Mouse (Mus musculus): Measurements from ENCODE around the gene Ptgfrn.

Gene Ptgfrn

DNA sequence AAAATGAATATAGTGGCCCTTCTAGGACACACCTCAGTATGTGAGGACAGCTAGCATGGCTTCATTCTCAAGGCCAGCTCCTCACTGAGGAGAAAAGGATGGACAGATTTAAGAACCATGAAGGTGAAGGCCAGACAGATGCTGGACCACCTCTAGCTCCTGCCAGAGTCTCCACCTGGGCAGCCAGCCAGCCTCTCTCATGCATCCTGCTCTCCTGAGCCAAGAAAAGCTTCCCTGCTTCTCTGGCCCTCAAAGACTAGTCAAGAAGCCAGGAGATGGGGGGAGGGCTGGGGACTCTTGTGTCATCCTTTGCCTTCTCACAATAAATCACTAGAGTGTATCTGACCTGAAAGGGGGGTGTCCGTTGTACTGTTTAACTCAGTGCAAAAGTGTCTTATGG is 31.7 kb downstream of the Ptgfrn start:
- DNase-seq (ENCODE audit: low spot score in 2 of 2) = no peak

DNA sequence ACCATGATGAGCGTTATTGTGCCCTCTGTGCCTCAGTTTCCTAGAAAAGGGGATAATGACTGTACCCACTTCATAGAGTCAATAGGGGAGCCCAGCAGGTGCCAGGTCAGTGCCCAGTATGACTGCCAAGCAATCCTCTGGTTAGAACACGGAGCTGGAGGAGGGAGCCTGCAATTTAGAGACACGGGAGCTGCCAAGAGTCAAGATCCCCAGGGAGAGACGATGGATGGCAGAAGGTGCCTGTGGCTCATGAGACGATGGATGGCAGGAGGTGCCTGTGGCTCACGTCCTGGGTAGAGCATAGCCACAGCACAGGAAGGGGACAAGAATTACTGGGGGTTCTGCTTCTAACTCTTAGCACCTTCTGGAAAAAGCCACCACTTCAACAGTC is 32.4 kb downstream of the Ptgfrn start:
- DNase-seq (ENCODE audit: low spot score in 2 of 2) = no peak

DNA sequence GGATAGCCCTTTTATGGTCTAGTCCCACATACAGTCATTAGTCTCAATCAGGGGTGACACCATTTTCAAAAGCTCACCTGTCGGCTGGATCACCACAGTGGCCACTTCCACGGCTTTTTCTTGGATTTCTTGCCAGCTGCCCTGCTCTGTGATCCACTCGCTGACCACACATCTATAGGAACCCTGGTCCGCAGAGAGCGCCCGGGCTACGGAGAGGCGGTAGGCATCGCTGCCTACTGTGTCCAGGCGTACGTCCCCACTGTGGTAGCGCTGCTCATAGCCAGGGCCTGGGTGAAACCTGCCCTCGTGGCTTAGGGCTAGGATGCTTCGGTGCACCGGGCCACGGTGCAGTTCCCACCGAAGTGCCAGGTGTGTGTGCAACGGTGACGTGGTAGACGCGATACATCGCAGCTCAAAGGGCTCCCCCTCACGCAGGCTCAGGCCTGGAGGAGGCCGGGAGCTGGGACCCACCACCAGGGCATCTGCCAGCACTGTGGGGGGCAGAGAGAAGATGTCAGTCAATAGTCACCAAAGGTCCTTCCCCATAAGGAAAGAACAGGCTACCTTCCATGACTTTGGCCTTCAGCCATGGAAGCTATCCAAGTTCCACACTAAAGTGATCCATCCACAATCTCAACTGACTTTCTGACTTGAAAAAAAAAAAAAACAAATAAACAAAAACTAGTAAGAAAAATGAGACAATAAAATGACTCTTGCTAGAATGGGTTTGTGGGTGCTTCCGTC is 32.9 kb downstream of the Ptgfrn start:
- DNase-seq (ENCODE audit: low spot score in 2 of 2) = no peak

- no peak for DNase-seq (ENCODE audit: low spot score in 2 of 2)
Observed at GRCm38 (mm10) chr3:101075866-101076265, 34.2 kb downstream of the Ptgfrn start.

GRCm38 (mm10) chr3:101073384-101073783 is 36.7 kb downstream of the Ptgfrn start:
- DNase-seq (ENCODE audit: low spot score in 2 of 2) = no peak

GRCm38 (mm10) chr3:101072506-101073215 is 37.4 kb downstream of the Ptgfrn start:
- DNase-seq (ENCODE audit: low spot score in 2 of 2) = peak in 1 of 2 experiments; percentile 4

- no peak for DNase-seq (ENCODE audit: low spot score in 2 of 2)
Observed at GRCm38 (mm10) chr3:101071576-101071975, 38.5 kb downstream of the Ptgfrn start.

- no peak for DNase-seq (ENCODE audit: low spot score in 2 of 2)
Observed at GRCm38 (mm10) chr3:101070796-101071235, 39.3 kb downstream of the Ptgfrn start.

- DNase-seq (ENCODE audit: low spot score in 2 of 2) = no peak
Observed at GRCm38 (mm10) chr3:101070230-101070795, 39.8 kb downstream of the Ptgfrn start.

- DNase-seq (ENCODE audit: low spot score in 2 of 2) = no peak
Observed at GRCm38 (mm10) chr3:101068701-101069100, 41.4 kb downstream of the Ptgfrn start.

GRCm38 (mm10) chr3:101066175-101066574 is 43.9 kb downstream of the Ptgfrn start:
- no peak for DNase-seq (ENCODE audit: low spot score in 2 of 2)

GRCm38 (mm10) chr3:101061865-101062585 is 48.1 kb downstream of the Ptgfrn start:
- DNase-seq (ENCODE audit: low spot score in 2 of 2) = no peak

- no peak for DNase-seq (ENCODE audit: low spot score in 2 of 2)
Observed at GRCm38 (mm10) chr3:101059214-101059613, 50.9 kb downstream of the Ptgfrn start.

- DNase-seq (ENCODE audit: low spot score in 2 of 2) = peak in 1 of 2 experiments; percentile 8
Observed at GRCm38 (mm10) chr3:101058203-101058602, 51.9 kb downstream of the Ptgfrn start.

GRCm38 (mm10) chr3:101055216-101055615 is 54.9 kb downstream of the Ptgfrn start:
- DNase-seq (ENCODE audit: low spot score in 2 of 2) = no peak

DNA sequence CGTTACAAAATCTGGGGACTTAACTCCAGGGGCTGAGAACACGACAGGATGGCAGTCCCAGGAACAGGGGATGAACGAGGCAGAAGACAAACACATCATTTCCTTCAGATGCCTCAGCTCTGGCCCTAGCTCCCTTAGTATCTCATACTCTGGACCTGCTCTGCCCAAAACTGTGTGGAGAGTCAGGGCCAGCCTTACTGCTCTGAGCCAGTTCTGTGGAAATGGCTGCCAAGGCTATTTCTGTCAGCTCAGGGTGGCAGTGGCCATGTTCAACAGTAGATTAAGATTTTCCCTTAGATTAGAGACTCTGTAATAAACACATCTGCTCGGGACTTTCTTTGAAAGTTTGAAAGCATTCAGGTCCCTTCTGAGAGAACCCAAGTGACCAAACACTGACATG is 58.5 kb downstream of the Ptgfrn start:
- DNase-seq (ENCODE audit: low spot score in 2 of 2) = no peak

GRCm38 (mm10) chr3:101049997-101050396 is 60.1 kb downstream of the Ptgfrn start:
- no peak for DNase-seq (ENCODE audit: low spot score in 2 of 2)

DNA sequence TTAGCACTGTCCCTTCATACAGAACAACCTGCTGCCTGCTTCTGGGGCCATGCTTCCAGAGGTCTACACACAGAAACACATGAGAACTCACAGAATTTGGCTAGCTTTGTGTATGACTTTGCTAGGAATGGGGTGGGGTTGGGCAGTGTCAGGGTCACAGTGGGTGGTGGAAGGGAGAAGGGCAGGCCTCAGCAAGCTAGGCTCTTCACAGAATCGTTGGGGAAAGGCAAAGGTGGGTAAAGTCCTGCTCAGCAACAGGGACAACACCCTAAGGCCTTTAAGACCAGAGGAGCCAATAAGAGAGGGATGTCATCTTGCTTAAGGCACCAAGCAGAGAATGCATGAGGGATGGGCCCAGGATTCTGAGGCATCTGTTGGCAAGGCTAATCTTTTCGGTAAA is 61.3 kb downstream of the Ptgfrn start:
- no peak for DNase-seq (ENCODE audit: low spot score in 2 of 2)

DNA sequence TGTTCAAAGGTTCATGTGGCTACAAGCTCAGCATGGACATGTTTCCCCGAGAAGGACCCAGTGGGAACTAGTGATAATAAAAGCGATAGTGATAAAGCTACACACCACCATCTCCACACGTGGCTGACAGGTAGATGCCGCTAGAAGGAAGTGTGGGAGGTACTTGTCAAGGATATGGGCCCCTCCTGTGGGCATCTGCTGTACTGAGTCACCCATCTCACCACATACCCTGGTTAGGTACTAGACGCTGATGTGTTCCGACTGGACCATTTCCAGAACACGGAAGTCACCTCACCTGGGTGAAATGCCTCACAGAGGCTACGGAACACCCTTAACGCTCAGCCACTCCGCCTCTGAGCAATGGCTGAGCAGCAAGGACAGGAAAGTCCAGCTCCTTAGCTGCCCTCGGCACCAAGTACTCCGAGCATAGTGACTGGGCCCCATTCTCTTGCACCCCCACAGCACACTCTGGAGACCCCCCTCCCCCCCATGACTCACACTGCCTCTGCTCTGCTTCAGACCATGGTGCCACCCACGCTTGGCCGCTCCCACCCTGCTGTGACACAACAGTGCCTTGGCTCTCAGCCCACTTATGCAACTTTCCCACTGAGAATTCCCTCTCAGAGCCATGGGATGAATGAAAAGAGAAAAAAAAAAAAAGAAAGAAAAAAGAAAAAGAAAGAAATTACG is 62.3 kb downstream of the Ptgfrn start:
- no peak for DNase-seq (ENCODE audit: low spot score in 2 of 2)

- DNase-seq (ENCODE audit: low spot score in 2 of 2) = no peak
Observed at GRCm38 (mm10) chr3:101045431-101045830, 64.6 kb downstream of the Ptgfrn start.

DNA sequence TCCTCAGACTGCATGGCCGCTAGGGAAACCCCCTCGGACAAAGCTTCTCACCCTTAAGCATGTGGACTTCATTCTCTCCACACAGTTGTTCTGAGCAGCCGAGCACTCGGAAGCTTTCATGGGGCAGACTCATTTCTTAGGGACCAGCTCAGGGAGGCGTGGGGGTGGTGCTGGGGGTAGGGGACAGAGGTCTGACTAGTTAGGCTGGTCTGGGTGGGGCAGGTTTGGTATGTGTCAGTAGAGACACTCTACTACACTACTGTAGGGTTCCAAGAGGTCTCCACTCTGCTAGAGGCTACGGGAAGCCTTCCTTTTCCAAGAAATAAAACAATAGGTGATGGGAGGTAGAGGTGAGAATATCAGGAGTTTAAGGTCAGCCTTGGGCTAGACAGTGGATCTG is 65.4 kb downstream of the Ptgfrn start:
- no peak for DNase-seq (ENCODE audit: low spot score in 2 of 2)

GRCm38 (mm10) chr3:101041997-101042396 is 68.1 kb downstream of the Ptgfrn start:
- DNase-seq (ENCODE audit: low spot score in 2 of 2) = no peak

Measured in spleen, postnatal 36 days (tissue).